Mouse (Mus musculus): Measurements from ENCODE around the gene Olfm1.

GRCm38 (mm10) chr2:28165570-28165969 lies 27.2 kb upstream of the Olfm1 start:
- no peak for TF ChIP-seq POLR2A (IDR thresholded peaks at IDR 0.05; ENCODE audit: control insufficient read depth, extremely low read depth, insufficient read depth, low read length, poor library complexity)
- TF ChIP-seq CTCF (IDR thresholded peaks at IDR 0.05; ENCODE audit: borderline replicate concordance, control insufficient read depth, extremely low read depth, insufficient read depth, low read length, poor library complexity), result no peak

Data from thymus, adult 2 months (tissue).